Mouse (Mus musculus) midbrain, embryonic 10.5 days (tissue): Measurements from ENCODE around the gene Negr1. TPM values are rescaled to one million over a fixed set of nuclear protein-coding genes. Genes with fewer than 3 reads are reported as not detected.

Experiments
- DNase-seq: peaks from one replicate; pipeline ENCODE4 v3.0.0-alpha.2; 2017; ENCODE audit warnings: low spot score
- H3K27ac ChIP-seq: fragments of 300-500 bp; sonication (generic); replicated peaks from 2 replicates; pipeline ENCODE4 v1.5.1; 2016; ENCODE audit warnings: mild to moderate bottlenecking
- H3K27me3 ChIP-seq: fragments of 300-500 bp; sonication (generic); 2 replicates; pipeline ENCODE4 v1.6.1; 2016; ENCODE audit warnings: low read depth, mild to moderate bottlenecking; ENCODE audit not compliant: poor library complexity, severe bottlenecking
- H3K36me3 ChIP-seq: fragments of 300-500 bp; sonication (generic); 2 replicates; pipeline ENCODE4 v1.6.1; 2016; ENCODE audit warnings: mild to moderate bottlenecking, moderate library complexity
- H3K4me1 ChIP-seq: fragments of 300-500 bp; sonication (generic); 2 replicates; pipeline ENCODE4 v1.6.1; 2016
- H3K4me3 ChIP-seq: fragments of 300-500 bp; sonication (generic); 2 replicates; pipeline ENCODE4 v1.5.1; 2016; ENCODE audit warnings: mild to moderate bottlenecking, moderate library complexity
- H3K9me3 ChIP-seq: fragments of 300-500 bp; sonication (generic); replicated peaks from 2 replicates; pipeline ENCODE4 v1.6.1; 2016; ENCODE audit warnings: mild to moderate bottlenecking
- WGBS: fragments of 180-500 bp; shearing (Covaris S2); methylation state at CpG from one replicate; pipeline ENCODE4 v1.1.7; 2016; 5-methylcytosine and 5-hydroxymethylcytosine counted together
- polyA plus RNA-seq: library from polyadenylated mRNA; unstranded; fragments of >200 nt; fragmentation: Nextera tagmentation; extraction: Ambion mirVana; gene quantifications from 2 replicates; pipeline ENCODE4 v1.2.1, GENCODE M21; 2016

Negr1 gene
- polyA plus RNA-seq, 1 experiment from 2014 or later: 2.0 TPM

DNA sequence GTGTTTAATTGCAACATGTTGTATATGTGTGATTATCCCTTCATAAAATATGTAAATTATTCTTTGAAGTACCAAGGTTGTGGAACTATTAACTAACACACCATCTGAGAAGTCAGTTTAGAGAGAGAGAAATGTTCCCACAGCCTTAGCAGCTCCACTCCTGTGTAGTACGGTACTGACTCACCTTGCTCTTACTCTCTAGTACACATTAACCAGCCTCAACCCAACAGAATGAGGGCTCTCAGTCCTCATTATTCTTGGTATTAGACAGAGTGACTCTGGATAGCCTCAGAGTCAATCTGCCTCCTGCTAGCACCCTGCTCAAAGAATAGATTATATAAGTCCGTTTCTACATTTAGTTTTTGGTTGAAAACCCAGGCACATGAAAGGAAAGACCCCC lies 277.0 kb downstream of the Negr1 start:
- no peaks in the 10 kb centered on the region for H3K36me3 ChIP-seq
- H3K4me1 ChIP-seq: no peaks in the 10 kb centered on the region
- WGBS: 80% methylated on average over 2 of the region's 2 CpGs
- H3K27ac ChIP-seq: no peak overlapping the region
- H3K27me3 ChIP-seq: no peaks in the 10 kb centered on the region
- H3K4me3 ChIP-seq: no peak overlapping the region
- no peaks in the 10 kb centered on the region for H3K9me3 ChIP-seq
- no peak for DNase-seq

DNA sequence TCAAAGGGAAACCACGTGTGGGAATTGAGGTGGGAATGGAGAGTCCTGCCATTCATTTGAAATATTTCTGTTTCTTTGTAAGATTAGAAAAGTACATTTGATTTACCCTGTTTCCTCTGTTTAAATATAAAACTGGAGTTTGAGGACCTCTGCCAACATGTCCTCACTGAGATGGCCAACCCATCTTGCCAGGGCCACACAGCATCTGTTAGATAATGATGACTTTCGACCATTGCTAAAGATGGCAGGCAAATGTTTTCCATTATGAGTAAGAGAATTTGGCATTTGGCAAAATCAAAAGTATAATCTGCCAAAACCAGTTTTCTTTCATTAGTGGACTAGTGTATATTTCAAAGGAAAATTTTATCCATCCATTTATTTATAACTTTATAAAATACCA lies 286.8 kb downstream of the Negr1 start:
- 82% methylated on average over 2 of the region's 2 CpGs for WGBS
- Histone ChIP-seq H3K4me3 (no peak overlapping the region), H3K9me3 (no peaks in the 10 kb centered on the region), H3K36me3 (no peaks in the 10 kb centered on the region), H3K4me1 (no peaks in the 10 kb centered on the region), H3K27ac (no peak overlapping the region), H3K27me3 (no peaks in the 10 kb centered on the region)
- no peak for DNase-seq

DNA sequence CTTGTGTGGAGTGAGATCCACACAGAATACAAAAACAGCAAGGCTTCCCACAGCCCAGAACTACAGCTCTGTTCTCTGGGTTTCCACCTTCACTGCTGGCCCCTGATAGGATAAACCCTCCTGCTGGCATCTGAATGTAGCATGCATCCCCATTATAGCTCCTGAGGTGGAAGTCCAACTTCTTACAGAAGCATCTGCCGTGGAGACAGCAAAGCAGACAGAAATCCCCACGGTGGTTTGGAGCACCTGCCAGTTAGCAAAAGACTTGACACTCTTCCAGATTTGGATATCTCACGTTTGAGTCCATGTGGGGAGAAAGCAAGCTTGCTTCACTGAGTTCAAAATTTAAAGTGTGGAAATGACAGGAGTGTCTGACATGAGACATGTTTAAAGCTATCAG lies 290.3 kb downstream of the Negr1 start:
- H3K9me3 ChIP-seq: no peaks in the 10 kb centered on the region
- H3K27ac ChIP-seq: no peak overlapping the region
- no peaks in the 10 kb centered on the region for H3K36me3 ChIP-seq
- no peak overlapping the region for H3K4me3 ChIP-seq
- H3K4me1 ChIP-seq: no peaks in the 10 kb centered on the region
- H3K27me3 ChIP-seq: no peaks in the 10 kb centered on the region
- no peak for DNase-seq
- 81% methylated on average over 3 of the region's 3 CpGs for WGBS

DNA sequence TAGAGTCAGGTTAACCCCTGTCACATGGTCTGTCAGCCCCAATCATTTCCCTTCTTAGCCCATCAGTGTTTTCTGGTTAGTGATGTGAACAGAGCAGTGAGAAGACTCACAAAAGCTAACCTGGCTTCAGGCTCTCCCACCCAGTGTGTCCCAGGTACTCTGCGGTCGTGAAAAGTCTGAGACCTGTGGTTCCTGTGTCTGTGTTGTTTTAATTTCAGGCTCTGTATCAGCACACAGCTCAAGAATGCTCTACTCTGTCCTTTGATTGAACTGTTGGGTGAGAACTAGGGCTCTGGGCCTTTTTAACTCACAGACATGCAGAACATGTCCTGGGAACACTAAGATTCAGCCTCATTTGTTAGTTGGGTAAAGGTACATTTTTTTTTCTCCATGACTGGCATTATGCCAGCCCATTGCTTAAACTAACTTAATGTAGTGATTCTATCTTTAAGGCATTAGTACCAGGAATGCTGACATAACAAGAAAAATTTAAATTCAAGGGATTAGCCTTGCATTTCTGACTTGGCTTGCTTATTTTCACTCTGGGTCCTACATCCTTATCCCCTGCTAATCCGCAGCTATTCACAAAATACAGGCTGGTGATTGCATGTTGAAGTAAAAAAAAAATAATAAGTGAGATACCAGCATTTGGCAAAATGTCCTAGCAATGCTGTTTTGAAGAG lies 308.8 kb downstream of the Negr1 start:
- Histone ChIP-seq H3K27me3 (no peaks in the 10 kb centered on the region), H3K4me1 (peaks cover 19% of the 10 kb centered on the region), H3K4me3 (no peak overlapping the region), H3K36me3 (no peaks in the 10 kb centered on the region), H3K27ac (peak overlapping the region; percentile 23; the same call in 1 of the 2 replicates), H3K9me3 (no peaks in the 10 kb centered on the region)
- no peak for DNase-seq
- WGBS: 65% methylated on average over 3 of the region's 3 CpGs

DNA sequence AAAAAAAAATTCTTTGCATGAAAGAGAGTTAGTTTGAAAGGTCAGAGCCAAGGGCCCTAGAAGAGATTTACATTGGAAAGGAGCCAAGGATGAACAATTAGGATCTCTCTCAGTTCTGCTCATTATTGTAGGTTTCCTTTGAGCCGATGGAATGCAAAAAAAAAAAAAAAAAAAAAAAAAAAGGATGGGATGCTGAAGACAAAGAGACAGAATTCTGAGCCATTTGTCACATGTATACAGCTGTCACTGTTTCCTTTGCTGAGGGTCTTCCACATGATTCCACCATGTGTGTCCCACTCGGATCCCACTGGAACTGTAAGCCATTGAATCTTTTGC lies 309.3 kb downstream of the Negr1 start:
- H3K27ac ChIP-seq: no peak overlapping the region
- DNase-seq: no peak
- no peaks in the 10 kb centered on the region for H3K36me3 ChIP-seq
- no peak overlapping the region for H3K4me3 ChIP-seq
- no peaks in the 10 kb centered on the region for H3K27me3 ChIP-seq
- H3K4me1 ChIP-seq: peaks cover 19% of the 10 kb centered on the region
- no peaks in the 10 kb centered on the region for H3K9me3 ChIP-seq
- WGBS: 49% methylated on average over 2 of the region's 2 CpGs

DNA sequence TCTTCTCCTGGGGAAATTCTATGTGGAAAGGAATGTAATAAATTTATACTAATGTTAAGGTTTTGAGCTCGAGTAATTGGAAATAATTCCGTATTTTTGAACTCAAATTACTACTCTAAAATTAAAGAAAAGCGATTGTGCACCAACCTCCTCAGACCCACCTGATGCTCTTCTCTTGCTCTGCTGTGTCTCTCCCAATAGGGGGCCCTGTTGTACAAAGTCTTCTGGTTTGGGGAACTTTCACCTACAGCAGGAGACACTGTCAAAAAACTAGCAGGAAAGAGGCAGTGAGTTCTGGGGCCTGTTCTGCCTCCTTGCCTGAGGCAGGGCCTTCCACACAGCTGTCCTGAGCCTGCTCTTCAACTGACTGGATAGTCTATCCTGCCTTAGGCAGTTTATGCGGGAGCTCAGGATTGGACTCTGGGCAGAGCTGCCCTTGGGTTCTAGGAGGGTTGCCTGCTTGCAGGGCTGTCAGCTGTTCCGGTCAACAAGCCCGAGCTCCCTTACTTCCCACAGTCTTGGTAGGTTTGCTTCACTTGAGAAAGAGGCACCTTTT lies 310.1 kb downstream of the Negr1 start:
- H3K27me3 ChIP-seq: no peaks in the 10 kb centered on the region
- no peak for DNase-seq
- 79% methylated on average over 6 of the region's 6 CpGs for WGBS
- no peaks in the 10 kb centered on the region for H3K36me3 ChIP-seq
- H3K4me3 ChIP-seq: no peak overlapping the region
- peak overlapping the region; percentile 61 for H3K27ac ChIP-seq
- no peaks in the 10 kb centered on the region for H3K9me3 ChIP-seq
- peaks cover 19% of the 10 kb centered on the region for H3K4me1 ChIP-seq

DNA sequence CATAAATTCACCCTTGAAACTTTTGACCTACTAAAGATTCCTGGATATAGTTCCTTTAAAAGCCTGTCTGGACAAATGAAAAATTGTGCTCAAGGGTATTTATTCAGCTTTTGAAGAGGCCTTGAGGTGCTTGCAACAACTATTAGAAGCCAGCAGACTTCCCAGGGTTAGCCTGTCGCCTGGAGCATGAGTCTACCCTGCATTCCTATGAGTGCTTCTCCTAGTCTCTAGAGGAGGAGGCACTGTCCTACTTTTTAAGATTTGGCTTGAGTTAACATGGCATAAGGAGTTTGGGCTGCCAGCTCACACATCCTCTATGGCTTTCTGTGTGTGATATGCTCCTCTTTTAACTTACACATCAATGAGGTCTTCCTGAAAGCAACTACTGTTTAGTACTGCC lies 315.0 kb downstream of the Negr1 start:
- DNase-seq: no peak
- Histone ChIP-seq H3K27me3 (no peaks in the 10 kb centered on the region), H3K4me1 (peaks cover 8% of the 10 kb centered on the region), H3K36me3 (no peaks in the 10 kb centered on the region), H3K4me3 (no peak overlapping the region), H3K9me3 (no peaks in the 10 kb centered on the region), H3K27ac (no peak overlapping the region)
- WGBS: 71% methylated on average over 1 of the region's 1 CpGs

DNA sequence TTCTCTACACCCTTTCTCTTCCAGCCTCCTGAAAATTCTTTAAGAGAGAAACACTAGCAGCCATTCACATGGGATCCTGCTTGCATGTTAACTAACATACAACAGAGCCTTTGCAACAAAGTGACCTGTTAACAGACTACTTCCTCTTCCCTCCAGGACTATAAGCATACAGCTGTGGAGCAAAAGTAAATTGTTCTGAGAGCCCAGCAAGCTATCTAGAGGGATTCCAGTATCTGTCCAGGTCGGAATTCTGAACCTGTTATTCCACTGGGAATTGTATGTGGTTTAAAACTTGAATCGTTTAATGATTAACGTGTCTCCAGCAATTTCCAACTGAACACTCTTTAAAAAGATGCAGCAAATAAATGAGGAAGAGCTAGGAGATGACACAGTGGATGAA lies 320.5 kb downstream of the Negr1 start:
- Histone ChIP-seq H3K27ac (no peak overlapping the region), H3K4me3 (no peak overlapping the region), H3K27me3 (no peaks in the 10 kb centered on the region), H3K9me3 (no peaks in the 10 kb centered on the region), H3K4me1 (peaks cover 5% of the 10 kb centered on the region), H3K36me3 (no peaks in the 10 kb centered on the region)
- DNase-seq: no peak
- 83% methylated on average over 3 of the region's 3 CpGs for WGBS

DNA sequence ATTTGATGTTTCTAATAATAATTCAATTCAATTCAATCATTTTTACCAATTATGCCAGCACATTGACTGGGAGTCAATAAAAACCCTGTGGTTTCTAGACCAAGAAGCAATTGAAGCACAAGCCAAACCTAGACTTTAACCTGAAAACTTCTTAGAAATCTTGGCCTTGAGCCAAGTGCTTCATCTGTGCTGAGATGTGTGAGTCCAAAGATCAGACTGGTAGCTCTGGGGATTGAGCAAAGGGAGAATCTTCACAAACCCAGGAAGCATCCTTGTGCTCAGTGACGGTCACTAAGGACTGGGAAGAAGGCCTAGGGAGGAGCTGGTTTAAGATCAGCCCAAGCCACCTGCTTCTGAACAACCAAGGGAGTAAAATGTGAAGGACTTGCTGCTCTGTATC lies 322.3 kb downstream of the Negr1 start:
- H3K4me1 ChIP-seq: peaks cover 5% of the 10 kb centered on the region
- no peak overlapping the region for H3K27ac ChIP-seq
- WGBS: 94% methylated on average over 1 of the region's 1 CpGs
- DNase-seq: no peak
- H3K4me3 ChIP-seq: no peak overlapping the region
- H3K9me3 ChIP-seq: no peaks in the 10 kb centered on the region
- no peaks in the 10 kb centered on the region for H3K36me3 ChIP-seq
- no peaks in the 10 kb centered on the region for H3K27me3 ChIP-seq

DNA sequence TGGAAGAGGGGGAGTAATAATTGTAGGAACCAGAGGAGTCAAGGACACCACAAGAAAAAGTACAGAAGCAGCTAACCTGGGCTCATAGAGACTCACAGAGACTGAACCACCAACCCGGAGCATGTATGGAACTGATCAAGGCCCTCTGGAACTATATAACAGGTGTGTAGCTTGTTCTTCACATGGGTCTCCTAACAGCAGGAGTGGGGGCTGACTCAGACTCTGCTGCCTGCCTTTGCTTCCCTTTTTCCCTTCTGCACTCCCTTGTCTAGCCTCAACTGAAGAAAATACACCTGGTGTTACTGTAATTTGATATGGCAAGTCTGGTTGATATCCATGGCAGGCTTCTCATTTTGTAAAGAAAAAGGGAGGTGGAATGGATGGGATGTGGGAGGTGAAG lies 324.1 kb downstream of the Negr1 start:
- DNase-seq: no peak
- 96% methylated on average over 1 of the region's 1 CpGs for WGBS
- Histone ChIP-seq H3K9me3 (no peaks in the 10 kb centered on the region), H3K4me3 (no peak overlapping the region), H3K27ac (no peak overlapping the region), H3K27me3 (no peaks in the 10 kb centered on the region), H3K36me3 (no peaks in the 10 kb centered on the region), H3K4me1 (peaks cover 5% of the 10 kb centered on the region)

DNA sequence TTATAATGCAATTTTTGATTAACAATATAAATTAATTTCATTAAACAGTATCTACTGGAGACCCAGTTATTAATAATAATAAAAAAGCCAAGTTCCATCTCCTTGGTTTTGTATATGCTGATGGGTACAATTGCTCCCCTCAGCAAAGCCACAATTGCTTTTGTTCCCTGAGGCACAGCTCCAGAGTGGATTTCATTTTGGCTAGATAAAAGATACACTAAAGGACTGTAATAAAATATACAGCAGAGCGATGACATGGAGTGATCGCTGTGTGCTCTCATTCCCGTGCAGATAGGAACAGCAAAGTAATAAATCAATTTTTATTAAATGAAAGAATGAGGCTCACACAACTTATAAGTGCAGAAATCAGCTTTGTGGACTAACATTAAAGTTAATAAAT lies 325.3 kb downstream of the Negr1 start:
- Histone ChIP-seq H3K36me3 (no peaks in the 10 kb centered on the region), H3K27ac (no peak overlapping the region), H3K4me1 (no peaks in the 10 kb centered on the region), H3K9me3 (no peaks in the 10 kb centered on the region), H3K27me3 (no peaks in the 10 kb centered on the region), H3K4me3 (no peak overlapping the region)
- 97% methylated on average over 3 of the region's 3 CpGs for WGBS
- no peak for DNase-seq

DNA sequence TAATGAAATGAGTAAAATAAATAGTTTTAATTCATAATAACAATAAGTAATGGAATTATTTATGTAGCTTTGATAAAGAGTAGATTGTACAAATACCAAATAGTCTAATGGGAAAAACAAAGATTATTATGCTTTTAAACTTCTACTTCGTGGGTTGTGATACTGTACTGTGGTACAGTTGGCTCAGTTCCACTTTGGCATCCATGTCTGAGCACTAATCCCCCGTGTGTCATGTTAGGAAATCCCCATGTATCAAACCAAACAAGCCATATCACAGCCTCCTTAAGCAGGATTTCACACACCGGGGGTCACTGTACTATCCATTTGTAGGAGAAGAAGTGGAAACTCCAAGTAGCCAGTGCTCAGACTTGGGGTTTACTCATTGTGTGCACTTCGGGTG lies 329.4 kb downstream of the Negr1 start:
- H3K4me3 ChIP-seq: no peak overlapping the region
- no peak for DNase-seq
- H3K9me3 ChIP-seq: no peaks in the 10 kb centered on the region
- no peaks in the 10 kb centered on the region for H3K4me1 ChIP-seq
- no peaks in the 10 kb centered on the region for H3K36me3 ChIP-seq
- 90% methylated on average over 4 of the region's 4 CpGs for whole genome bisulfite sequencing
- H3K27ac ChIP-seq: no peak overlapping the region
- H3K27me3 ChIP-seq: no peaks in the 10 kb centered on the region

DNA sequence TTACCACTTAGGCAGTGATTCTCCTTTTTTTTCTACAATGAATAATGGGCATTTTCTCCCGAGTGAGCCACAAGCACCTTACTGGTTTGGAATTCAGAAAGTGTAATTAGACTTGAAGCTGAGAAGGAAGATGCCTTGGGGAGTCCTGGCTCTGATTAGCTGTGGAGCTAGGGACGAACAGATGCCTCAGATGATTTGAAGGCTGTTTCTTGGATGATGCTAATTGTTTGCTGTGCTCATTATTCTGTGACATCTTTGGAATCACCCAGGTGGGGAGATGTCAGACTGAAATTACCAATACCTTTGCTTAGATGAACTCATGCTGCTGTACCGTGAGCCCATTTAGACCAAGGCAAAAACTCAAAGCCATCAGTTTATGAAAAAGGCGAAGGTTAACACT lies 333.7 kb downstream of the Negr1 start:
- 66% methylated on average over 4 of the region's 4 CpGs for WGBS
- H3K27me3 ChIP-seq: no peaks in the 10 kb centered on the region
- peaks cover 3% of the 10 kb centered on the region; the same call in 1 of the 2 replicates for H3K4me1 ChIP-seq
- H3K27ac ChIP-seq: no peak overlapping the region
- H3K4me3 ChIP-seq: no peak overlapping the region
- H3K9me3 ChIP-seq: no peaks in the 10 kb centered on the region
- DNase-seq: no peak
- no peaks in the 10 kb centered on the region for H3K36me3 ChIP-seq

DNA sequence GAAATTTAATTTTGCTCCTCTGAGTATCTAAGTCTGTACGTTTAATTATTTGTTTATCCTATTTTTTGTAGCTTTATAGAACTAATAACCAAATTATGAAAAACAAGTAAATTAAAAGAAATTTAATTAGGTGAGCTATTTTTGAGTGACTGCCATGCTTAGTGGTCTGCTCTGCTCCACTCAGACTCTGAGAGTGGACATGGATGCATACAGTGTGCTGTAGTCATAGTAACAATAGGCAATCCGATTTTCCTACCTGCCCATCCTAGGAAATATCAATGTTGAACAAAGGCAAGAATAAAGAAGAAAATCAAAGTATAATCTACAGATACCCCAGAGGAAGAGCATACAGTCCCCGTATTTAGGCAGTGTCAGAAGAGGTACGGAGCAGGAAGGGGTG lies 334.5 kb downstream of the Negr1 start:
- H3K36me3 ChIP-seq: no peaks in the 10 kb centered on the region
- DNase-seq: no peak
- no peak overlapping the region for H3K4me3 ChIP-seq
- H3K9me3 ChIP-seq: no peaks in the 10 kb centered on the region
- peaks cover 3% of the 10 kb centered on the region; the same call in 1 of the 2 replicates for H3K4me1 ChIP-seq
- H3K27me3 ChIP-seq: no peaks in the 10 kb centered on the region
- WGBS: 85% methylated on average over 4 of the region's 4 CpGs
- H3K27ac ChIP-seq: no peak overlapping the region
